Mouse (Mus musculus): ENCODE results near the gene Rnf180.
"Not testable (repeated sequence)": the region's sequence is repeated elsewhere in the genome, so short reads cannot be mapped to it uniquely, and the experiment has no call there.

Gene Rnf180

DNA sequence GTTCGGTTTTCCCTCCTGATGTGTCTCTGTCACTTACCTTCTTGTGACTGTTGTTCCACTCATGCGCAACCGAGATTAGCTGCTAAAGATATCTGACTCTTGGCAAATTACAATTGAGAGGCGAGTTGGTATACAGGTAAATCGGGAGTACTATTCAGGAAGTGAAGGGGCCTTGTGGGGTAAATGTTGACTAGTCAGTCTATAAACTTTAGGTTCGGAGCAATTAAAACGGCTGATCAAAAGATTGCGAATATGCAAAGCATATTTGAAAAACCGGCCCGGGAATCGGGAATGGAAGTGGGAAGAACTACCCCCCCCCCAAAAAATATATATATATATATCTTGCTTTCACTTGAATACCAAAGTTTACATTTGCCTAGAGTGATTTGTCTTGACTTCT, at the start of gene Rnf180:
Gene Rnf180 (minus strand): TSS at position 101 of the 400 bp plus-strand sequence.
- DNase-seq, result no peak

DNA sequence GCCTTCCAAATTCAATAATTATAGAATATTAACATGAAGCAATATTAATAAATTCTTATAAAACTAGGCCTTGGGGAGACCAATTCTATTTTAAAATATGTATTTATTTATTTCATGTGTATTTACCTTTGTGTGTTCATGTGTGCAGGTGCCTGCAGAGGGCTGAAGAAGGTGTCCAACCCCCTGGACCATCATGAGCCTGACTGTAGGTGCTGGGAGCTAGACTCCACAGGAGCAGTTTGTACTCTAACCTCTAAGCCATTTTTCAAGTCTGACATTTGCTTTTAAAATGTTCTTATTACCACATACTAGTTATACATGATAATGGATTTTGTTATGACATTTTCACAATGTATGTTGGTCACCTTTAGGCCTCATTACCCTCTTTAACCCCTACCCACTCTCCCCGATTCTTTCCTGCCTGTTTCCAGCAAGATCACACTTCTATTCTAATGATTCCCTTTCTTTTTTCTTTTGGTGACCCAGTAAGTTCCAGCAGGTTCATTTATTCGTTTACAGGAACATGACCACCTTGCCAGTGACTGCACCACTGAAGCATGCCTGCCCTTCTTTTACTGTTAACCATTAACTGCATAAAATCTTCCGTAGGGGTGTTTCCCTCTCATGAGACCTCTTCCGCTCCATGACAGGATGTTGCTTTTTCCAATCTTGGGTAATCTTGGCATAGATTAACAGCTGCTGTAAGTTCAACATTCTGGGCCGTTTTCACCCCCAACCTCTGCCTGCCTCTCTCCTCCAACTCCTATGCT, 36.8 kb upstream of the Rnf180 start:
- peak in 1 of 2 experiments; percentile 8 for DNase-seq

DNA sequence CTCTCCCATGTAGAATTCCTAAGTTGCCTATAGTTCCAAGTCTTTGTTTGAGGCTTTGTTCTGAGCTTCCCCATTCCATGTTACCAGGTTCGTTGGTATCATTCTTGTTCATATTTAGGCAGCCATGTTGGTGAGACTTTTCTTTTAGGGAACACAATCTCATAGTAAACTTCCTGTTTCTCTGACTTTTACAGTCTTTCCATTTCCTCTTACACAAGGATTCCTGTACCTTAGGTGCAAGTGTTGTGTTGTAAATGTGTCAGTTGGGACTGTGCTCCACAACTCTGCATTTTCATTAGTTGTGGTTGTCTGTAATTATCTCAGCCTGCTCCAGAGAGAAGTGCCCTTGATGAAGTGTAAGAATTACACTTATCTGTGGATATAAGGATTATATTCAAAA, 32.3 kb upstream of the Rnf180 start:
- no peak for DNase-seq

DNA sequence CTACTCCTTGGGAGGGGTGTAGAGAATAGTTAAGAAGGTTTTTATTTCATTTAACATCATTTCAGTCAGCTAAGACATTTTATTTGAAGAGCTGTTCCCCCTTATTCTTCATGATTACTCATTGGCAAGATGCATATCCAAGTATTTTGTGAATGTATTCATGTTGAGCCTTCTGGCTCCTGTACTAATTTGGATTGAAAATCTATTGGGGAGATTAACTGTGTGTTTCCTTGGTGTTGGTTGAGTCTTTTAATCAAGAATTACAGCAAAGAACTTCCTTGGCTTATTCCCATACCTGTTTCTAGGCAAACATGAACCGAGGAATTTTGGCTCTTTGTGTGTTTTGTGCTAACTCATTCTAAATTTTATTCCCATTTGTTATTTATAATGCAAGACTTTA, 22.3 kb upstream of the Rnf180 start:
- no peak for DNase-seq

DNA sequence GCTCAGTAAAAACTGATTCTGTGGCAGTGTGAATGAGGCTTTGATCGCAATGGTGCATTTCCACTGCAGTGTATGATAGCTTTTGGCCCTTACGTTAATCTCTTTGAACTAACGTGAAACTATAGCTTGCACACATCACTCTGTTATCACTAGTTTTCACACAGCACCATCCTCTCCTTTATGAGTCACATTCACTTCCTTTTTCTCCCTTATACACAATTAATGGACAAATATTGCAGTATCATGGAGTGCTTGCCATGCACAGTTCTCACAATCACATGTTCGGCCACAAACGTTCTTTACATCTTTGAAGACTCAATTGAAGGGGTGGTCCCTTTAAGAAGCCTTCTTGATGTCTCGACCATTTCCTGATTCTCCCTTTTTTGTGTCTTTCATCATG, 21.4 kb upstream of the Rnf180 start:
- no peak for DNase-seq

DNA sequence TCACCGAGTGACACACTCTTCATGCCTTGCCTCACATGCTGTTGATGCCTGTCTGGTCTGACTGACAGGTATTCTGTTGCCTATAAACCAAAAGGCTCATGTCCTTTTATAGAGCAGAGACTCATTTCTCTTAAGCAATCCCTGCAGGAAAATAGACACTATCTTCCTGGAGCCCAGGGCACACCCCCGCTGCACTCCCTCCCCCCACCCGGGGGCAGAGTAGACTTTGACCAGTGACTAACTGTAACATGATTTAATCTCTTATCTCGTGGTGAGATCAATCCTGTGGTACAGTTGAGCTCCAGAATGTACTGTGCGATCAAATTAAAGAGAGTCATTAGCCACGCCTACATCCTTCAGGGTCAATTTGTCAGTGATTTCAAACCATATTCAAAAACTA, 18.1 kb upstream of the Rnf180 start:
- DNase-seq, result no peak

DNA sequence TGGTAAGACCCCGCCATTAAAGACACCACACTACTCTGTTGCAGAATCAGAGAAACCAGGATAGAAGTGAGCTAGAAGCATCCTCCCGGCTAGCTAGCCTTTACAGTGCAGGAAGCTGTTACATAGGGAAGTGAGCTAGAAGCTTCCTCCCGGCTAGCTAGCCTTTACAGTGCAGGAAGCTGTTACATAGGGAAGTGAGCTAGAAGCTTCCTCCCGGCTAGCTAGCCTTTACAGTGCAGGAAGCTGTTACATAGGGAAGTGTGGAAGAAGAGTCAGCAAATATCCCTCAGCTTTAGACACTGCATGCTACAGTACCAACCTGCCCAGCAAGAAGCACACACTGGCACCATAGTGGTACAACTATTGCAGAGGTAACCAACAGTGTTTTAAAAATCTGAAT, 15.9 kb upstream of the Rnf180 start:
- DNase-seq, result not testable (repeated sequence)

DNA sequence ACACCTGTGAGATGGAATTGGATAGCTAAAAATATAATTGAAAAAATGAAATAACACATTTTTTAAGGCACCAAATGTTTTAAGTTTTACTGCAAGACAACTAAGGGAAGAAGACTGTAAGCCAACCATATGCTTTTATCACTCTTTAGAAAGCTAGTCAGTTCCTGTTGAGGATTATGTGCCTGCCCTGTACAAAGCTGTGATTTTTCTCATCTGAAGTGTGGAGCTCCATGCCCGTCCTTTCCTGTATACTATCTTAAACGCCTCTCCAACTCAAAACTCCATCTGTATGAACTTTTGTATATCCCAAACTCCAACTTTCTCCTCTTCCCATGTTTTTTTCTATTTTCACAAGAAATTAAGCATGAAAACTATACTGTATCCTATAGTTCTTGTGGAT, 10.9 kb upstream of the Rnf180 start:
- no peak for DNase-seq

DNA sequence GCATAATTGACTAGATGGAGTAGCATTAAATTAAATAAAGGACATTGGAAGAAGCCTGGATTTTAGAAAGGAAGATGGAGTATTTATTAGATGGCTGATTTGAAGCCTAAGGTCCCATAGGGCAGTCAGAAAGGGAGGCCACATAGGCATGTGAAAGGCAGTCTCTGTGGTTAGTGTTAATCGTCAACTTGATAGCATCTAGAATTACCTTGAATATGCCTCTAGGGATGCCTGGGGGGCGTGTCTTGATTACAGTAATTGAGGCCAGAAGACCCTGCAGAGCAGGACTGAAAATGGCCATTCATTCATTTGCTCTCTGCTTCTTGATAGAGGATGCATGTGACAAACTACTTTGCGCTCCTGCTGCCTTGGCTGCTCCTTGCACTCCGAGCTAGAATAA, 9.4 kb upstream of the Rnf180 start:
- no peak for DNase-seq

DNA sequence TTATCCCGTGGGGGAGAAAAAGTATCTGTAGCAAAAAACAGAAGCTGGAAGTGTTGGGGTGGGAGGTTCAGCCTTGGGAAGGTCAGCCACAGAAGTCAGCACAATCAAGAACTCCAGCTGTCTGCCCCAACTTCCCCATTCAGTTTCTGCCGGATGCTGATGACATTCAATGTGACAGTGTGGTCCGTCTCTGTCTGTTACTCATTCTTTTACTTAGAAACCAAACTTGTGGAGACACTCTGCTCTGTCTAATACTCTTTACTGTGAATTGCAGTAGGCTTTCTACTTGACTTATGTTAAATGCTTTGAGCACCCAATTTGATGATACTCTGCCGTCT, 5.4 kb upstream of the Rnf180 start:
- peak in 1 of 2 experiments; percentile 5 for DNase-seq

DNA sequence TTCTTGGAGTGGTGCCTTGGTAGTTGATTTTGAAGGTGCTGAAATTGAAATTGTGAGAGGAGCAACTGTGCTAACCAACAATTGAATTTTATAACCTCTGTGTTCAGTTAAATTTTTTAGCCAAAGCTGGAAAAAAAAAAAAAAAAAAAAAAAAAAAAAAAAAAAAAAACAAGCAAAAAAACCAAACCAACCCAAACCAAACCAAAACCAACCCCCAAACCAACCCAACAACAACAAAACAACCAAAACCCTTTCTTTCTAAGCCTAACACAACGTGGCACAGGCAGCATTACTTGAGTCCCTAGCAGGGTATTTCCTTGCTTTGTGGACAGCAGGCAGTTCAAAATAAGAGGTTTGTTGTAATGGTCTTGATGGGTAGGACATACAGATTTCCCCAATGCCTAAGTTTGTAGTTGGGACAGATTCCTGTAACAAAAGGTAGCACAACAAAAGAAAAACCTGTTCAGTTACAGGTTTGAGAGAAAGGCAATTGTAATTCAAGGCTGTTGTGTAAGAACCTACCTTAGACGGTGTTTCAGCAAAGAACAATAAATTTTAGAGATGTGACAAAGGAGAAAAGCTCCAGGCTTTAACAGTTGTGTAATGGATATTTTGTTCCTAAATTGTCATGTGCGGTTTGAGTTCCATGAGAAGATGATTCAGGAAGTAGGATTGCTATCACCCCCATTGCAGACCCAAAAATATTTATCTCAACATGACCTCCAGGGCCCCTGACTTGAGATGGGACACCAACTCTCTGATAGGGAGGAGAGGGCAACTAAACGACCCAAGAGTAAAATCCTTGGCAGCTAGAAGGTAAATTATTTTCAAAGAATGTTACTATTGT, 4.8 kb upstream of the Rnf180 start:
- no peak for DNase-seq

DNA sequence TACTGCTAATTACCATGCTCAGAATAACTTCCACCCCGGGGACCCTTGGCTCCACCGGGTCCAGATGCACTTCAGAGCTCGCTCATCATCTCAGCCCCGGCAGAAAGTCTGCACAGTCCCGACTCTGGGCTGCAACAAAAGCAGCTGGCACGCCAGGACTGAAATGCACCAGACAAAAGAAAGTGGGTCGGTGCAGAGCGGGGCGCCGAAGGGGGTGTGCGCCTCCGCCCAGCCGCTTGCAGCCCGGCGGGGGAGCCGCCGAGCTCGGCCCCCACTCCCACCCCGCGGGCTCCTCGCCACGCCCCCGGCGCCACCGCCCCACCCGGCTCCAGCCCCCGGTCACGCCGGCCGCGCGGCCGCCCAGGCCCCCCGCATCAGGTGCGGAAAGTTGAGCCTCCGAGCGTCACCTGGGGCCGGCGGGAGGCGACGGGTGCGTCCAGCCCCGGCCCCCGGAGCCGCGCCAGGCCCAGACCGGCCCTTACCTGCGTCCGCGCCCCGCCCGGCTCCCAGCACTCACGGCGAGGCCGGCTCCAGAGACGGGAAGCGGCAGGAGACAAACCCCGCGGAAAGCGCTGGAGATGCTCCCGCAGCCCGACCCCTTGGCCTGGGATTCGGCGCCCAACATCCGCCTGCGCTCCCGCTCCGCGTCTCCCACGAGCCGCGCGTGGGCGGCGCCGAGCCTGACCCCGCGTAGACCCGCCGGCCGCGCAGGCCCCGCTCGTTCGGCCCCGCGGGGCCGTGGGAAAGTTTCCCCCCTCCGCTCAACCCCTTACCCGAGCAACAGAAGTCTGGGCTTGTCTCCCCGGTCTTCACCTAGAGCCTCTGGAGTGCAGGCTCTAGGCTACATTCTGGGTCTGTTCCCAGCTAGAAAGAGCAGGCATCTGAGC, 591 bp downstream of the Rnf180 start:
- DNase-seq, result peak; percentile 78 to 85

DNA sequence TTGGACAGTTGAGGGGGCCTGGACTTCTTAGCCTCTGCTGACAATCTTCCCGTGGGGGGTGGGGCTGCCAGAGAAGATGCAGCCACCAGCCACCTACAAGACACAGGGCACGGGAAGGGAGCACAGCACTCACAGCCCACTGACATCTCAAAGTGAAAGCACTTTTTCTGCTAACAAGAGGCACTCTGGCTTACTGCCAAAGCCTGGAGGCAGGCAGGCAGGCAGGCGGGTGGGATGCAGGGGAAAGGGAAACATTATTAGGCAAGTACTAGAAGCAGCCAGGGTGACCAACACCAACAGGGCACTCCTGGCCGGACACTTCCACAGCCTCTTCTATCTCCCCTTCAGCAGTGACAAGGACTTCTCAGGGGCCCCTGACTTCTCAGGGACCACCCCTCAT, 2.8 kb downstream of the Rnf180 start:
- DNase-seq, result peak; percentile 60 to 78

DNA sequence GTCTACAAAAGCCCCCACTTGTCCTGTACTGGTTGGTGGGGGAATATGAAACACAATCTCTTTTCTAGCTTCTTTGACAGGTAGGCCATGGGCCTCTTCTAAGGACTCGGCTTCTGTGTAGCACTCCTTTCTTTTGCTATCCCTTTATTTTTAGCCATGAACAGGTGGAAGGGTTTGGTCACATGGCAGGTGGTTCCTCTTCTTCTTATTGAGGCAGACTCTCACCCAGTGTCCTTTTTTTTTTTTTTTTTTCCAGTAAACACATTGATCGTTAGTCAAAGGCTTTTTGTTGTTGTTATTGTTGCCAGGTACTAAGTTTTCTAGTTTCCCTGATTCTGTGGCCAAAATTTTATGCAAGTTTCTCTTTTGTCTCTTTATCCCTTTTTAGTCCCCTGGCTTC, 4.0 kb downstream of the Rnf180 start:
- DNase-seq, result no peak

DNA sequence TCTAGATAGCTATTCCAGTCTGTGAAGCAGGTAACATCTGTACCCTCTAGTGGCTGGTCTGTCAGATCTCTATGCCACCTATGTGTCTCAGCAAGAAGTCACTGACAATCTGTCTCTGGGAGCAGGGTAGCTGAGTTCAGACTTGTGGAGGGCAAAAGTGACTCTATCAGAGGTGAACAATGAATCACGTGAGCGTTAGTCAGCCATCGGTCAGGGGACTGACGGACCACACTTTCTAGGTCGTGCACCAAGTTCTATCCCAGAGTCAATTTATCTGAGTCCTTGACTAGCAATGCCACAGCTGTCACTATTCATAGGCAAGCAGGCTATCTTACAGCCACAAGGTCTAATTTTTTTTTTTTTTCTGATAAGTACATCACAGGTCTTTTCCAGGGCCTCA, 4.6 kb downstream of the Rnf180 start:
- DNase-seq, result no peak

DNA sequence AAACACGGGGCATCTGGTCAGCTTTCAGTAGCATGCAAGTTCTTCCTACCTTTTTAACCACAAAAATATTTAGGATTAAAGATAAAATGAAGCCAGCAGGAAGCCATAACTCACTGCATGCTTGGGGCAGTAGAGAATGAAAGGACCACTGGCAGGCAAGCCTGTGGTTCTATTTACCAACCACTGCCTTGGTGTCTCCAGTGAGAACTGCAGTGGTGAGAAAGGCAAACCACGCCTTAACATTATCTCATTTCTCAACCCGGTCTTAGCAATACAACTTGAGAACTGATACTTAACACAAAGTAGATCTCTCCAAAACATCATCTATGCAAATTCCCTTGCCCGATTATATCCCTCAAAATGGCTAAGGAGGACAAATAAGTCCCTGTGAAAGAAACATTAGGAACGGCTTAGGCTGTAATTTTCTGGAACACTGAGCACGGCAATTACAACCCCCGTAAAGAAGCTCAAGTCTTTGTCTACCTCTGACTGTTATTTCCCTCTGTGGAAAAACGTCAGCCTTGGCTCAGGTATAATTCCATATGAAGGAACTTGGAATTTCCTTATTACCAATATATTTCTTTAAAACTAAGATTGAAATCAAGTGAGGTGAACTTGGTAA, 15.1 kb downstream of the Rnf180 start:
- DNase-seq, result no peak

DNA sequence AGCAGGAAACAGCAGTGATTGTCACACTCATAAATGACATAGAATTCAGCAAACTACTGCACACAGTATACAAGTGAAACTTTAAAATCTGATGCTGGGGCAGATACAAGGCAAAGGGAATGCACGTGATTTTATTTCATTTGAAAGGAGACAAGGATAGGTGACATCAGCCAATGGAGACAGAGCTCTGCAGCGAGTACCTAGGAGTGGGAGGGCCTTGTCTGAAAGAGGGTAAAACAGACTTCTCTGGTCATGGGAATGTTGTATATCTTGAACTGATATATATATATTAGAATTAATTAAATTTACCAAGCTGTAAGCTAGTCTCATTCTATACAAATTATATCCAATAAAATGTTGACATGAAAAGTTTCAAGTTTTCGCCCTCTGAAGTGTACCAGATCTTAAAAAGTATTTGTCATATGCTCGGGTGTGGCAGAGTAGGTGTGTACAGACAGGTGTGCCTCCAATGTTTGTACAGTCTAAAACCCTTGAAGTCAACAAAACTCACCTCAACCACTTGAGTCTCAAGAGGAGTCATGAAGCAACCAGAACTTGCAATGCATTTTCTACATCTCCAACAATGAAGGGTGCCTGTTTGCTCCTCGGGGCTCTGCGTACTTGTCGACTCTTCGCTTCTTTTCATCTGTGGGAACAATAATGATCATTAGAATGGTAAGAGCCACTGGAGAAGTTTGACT, 24.1 kb downstream of the Rnf180 start:
- no peak for DNase-seq

DNA sequence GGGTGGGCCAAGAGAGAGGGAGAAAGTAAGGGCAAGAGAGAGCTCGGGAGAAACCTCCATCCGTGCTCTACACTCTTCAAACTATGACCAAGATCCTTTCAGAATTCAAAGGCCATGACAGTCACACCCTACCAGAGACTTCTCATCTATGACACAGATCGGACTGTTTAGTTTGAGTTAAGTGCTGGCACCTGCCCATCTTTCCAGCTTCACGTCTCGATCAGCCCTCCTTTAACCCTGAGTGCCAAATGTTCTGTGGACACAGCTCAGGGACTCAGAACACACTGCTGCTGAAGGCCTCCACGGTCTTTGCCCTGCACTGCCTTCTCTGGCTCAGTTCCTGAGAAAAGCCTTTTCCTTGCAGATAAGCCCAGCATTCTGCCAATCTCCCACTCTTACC, 27.2 kb downstream of the Rnf180 start:
- DNase-seq, result no peak

DNA sequence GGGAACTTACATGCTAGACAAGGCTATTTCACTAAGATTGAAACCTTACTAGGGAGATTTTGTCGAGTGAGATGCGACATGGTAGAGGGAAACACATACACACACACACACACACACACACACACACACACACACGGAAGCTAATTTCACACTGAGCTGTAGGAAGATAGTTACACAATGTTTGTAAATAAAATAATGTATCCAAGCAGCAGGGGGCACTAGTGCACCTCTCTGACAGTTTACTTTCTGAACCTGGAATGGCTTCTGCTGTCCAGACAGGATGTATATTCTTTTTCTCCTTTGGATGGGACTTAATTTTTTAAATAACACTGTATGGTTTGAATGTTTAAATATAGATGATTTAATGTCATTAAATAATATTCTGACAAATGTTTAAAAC, 27.9 kb downstream of the Rnf180 start:
- peak; percentile 56 to 62 for DNase-seq

DNA sequence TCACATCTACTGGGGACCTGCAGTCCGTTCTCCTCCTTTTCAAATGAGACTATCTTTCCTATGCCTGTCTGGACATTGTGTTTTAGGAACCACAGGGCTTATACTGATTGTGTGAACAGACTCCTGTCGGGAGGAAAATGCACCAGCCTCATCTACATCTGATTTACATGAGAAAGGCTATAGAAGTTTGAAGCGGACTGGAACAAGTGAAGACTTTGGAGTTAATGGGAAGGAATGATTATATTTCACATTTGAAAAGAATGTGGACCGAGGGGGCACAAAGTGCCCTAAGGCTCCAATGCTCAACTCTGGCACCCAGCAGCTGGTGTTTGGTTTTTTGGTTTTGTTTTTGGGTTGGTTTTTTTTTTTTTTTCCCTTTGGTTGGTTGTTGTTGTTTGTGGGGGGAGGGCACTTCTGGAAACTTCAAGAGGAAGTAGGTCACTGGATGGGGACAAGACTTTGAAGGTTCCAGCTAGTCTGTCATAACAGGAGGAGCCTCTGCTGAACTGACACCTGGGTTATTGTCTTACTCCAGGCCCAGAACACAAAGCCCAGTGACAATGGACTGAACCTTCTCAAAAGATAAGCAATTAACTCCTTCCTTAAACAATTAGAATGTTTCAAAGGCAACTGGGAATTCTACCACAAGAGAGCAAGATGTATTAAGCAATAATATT, 37.7 kb downstream of the Rnf180 start:
- no peak for DNase-seq

DNA sequence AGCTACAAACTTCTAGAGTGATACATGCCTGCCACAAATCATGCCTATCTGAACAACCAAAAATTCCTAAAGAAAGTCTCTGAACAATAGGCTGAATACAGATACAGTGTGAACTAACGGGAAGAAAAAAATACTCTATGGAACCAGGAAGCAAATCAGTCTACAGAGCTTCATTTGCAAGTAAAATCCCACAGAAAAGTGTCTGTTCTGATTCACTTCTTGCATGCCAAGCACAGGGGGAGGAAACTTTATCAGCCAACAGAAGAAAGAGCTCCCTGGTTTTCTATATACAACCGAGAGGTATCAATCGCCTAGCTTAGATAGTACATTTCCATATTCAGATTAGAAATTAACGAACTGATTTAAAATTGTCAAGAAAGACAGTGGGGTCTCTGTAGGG, 43.8 kb downstream of the Rnf180 start:
- no peak for DNase-seq

DNA sequence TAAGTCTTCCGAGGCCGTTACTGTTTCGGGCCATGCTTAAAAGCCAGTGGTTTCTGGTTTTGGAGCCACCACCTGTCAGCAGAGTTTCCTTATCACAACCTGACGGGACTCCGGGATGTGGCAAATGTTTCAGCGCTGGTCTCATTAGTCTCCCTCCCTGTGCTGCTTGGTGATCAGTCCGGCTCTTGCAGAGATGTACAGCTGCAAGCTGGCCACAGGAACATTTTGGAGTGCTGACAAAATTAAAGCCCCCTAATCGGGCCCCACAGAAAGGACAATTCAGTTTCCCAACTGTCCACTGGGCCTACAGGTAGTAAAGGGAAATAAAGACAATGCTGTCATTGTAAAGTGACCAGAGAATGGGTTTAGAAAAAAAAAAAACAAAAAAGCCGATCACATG, 44.4 kb downstream of the Rnf180 start:
- no peak for DNase-seq
